Mouse (Mus musculus) heart, postnatal 25 days (tissue): ENCODE data around the gene Scgb1b19. TPM values are rescaled to one million over a fixed set of nuclear protein-coding genes. Genes with fewer than 3 reads are reported as not detected.
"Not testable (repeated sequence)": the region's sequence is repeated elsewhere in the genome, so short reads cannot be mapped to it uniquely, and the experiment has no call there.

Source experiments
- DNase-seq: peaks from one replicate; pipeline ENCODE4 v3.0.0; 2022; ENCODE audit warnings: low spot score
- intact Hi-C: fragments of 180-260 bp; cut with DNase I; formaldehyde crosslinking; loops from one replicate; pipeline ENCODE4 v1.15.1; 2025
- total RNA-seq, 2 experiments: library from RNA; stranded (reverse); gene quantifications; 2 replicates each; pipeline ENCODE4 v1.2.3; 2021

Gene Scgb1b19
- not detected for total RNA-seq

GRCm38 (mm10) chr7:33286991-33287390, at the start of gene Scgb1b19:
Gene Scgb1b19, plus strand, starts transcription at chr7:33287291.
- DNase-seq = not testable (repeated sequence)

GRCm38 (mm10) chr7:33280238-33280637, 6.9 kb upstream of the Scgb1b19 start, which contains the start of gene Scgb2b19:
Gene Scgb2b19, minus strand, starts transcription at chr7:33280338.
- intact Hi-C loops, DNase-seq: not testable (repeated sequence)

More at GRCm38 (mm10) chr7:33286991-33287390, at the start of gene Scgb1b19:
- intact Hi-C loops = not testable (repeated sequence)

Other genes starting within 250 kb of the Scgb1b19 start
- not detected for gene Scgb2b17, start 230.7 kb upstream of the Scgb1b19 start, total RNA-seq
- not detected for gene Scgb1b17, start 223.8 kb upstream of the Scgb1b19 start, total RNA-seq
- not detected for gene Scgb2b18, start 113.4 kb upstream of the Scgb1b19 start, total RNA-seq
- not detected for gene Scgb1b18, start 101.7 kb upstream of the Scgb1b19 start, total RNA-seq
- not detected for gene Scgb2b19, start 7.0 kb upstream of the Scgb1b19 start, total RNA-seq
- not detected for gene Scgb2b20, start 79.0 kb downstream of the Scgb1b19 start, total RNA-seq
- gene Scgb1b20, start 85.9 kb downstream of the Scgb1b19 start, total RNA-seq = not detected
- not detected for gene Scgb2b21, start 233.2 kb downstream of the Scgb1b19 start, total RNA-seq